Mouse (Mus musculus): Measurements from ENCODE around the gene Hsph1. TPM values are rescaled to one million over a fixed set of nuclear protein-coding genes. Genes with fewer than 3 reads are reported as not detected.
A peak's percentile ranks its signal among the peaks of the same experiment; 100 is the strongest.

Hsph1 gene
- total RNA-seq, 4 experiments from 2014 or later = 43.9 to 80.9 (median 65.3) TPM

DNA sequence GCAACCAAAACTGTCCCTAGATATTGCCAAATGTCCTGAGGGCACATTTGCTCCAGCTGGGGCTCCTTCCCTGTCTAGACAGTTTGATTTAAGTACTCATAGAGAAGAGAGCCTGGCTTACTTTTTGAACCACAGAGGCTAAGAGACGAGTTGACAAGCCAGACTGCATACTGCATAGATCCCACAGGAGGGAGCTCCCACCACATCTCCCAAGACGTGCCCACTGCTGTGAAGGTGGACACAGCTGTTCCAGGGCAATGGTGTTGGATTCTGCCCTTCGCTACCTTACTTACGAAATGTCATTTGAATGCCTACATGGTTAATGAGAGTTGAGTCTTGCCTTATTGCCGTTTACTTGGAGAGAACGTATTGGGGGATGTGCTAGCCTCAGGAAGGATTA, 6.2 kb upstream of the Hsph1 start:
- DNase-seq (ENCODE audit: low spot score) = no peak

DNA sequence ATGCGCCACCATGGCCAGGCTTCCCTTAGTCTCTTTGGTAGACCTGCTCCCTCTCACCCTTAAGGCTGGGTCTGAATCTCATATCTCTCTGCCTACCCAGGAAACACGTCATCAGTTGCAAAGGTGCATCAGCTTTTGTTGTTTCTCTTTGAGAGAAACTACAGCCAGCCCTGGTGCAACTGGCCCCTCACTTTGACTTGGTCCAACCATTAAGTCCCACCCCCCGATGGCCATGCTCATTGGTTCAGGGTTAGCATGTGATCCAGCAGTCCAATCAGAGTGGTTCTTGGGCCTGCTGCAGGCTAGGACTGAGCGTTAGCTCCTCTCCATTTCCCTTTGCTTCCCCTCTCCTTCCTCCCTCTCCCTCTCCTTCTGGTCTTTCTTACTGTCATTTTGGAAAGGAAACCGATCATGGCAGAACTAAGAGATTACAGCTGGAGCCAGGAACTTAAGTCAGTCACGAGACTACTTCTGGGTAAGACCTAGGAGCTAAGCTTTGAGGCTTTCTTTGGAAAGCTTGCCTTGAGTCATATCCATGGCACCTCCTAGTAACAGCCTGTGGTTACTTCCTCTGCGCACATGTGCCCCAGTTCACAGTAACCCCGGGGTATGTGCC, 5.2 kb upstream of the Hsph1 start:
- no peak for DNase-seq (ENCODE audit: low spot score)

DNA sequence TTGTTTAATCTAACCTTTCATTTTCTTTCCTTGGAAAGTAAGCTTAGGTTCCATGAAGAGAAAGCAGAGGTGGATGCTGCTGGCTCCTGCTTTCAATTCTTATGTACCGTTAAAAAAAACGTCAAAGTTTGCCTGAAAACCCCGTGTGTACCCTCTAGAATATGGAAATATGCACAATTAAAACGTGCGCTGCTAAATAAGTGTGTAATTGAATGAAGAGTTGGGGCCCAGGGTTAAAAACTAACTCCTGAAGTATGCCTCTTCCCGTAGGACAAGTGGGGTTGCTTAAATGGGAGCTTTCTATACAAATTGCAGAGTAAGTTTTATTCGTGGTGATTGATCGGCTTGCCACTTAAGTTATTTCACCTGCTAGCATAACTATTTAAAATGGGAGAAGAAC, 1.1 kb upstream of the Hsph1 start:
- no peak for DNase-seq (ENCODE audit: low spot score)

DNA sequence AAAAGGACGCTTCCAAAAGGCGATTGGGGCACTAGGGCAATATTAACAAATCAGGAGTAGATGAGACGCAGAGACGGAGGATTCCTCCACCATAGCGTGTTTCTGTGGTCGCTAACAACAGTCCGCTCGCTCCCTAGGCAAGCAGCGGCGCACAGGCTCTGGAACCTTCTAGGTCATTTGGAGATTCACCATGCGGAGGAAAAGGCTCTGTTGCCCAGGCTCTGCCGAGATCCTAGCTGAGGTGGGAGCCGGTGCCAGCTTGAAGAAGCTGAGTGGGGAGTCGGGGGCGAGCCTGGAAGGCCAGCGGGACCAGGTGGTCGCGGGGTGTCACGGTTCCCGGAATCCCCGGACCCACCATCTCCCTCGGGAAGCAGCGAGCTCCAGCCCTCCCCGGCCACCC, 620 bp downstream of the Hsph1 start:
- peak; percentile 50 for DNase-seq (ENCODE audit: low spot score)

DNA sequence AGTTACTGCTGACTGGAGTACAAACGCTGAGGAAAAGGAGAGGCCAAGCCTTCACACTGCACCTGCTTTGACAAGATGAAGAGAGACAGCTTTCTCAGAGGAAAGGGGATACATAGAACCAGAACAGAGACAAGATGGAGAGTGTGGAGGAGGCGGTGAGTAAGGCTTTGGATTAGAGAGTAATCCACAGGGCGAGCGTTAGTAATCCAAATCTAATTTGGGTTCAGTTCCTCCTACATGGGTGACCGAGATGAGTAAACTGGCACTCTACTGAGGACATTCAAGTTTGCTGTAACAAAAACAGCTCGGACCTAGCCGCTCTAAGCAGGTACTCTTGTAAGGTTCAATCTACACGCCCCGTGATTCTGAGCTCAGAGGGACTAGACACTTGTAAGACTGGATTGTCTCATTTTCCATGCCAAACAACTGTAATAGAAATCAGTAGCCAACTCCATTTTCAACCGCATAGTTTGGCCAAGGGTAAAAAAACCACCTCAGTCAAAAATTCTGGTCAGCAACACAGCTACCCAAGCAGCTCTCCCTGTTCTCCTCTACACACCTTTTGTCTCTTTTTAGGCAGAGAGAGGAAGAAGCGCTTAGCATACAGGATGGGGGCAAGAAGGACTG, 1.7 kb downstream of the Hsph1 start:
- no peak for DNase-seq (ENCODE audit: low spot score)

DNA sequence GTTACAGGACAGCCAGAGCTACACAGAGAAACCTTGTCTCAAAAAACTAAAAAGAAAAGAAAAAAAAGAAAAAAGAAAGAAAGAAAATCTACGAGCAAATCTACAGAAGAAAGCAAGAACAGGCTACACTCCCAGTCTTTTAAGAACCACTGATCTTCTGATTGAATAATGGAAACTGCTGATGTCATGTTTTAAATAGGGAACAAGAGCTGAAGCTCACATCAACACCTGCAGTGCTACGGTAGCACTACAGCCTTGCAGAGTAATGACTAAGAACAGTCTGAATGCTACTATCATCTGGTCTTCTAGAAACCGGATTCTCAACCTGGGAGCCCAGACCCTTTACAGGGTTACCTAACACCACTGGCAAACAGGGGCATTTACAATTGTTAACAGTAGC, 10.6 kb downstream of the Hsph1 start:
- DNase-seq (ENCODE audit: low spot score) = no peak

DNA sequence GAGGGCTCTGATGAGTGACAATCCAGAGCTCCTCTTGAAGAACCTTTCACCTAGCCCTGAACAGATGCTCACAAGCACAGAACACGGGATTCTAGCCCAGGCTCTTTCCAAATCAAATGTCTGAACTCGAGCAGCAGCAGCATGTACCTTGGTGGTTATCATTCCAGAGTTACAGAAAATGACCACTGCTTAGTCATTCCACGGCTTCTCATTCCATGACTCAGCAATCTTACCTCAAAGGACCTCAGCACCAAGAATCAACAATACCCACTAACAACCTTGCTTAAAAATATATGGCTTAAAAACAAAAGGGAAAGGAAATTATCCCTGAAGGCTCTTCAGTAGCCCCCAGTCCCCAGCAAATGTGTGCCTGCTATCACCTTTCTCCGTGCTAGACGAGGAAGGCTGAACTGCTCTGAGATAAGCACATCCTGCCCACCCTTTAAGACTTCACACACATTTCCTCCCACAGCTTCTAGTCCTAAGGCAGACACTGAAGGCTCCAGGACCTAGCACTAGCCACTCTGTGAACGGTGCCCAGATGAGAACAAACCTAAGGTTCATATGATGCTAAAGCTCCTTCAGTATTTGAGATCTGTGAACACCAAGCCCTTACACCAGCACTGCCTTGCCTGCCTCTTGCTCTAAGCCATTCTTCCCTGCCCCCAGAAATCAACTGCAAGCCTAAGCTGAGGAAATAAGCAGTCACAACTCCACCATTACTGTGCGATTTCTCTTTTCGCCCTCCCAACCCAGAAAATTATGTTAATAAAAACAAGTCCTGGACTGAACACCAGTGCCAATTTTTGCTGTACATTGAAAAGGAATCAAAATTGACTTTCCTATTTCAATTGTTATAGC, 12.1 kb downstream of the Hsph1 start:
- DNase-seq (ENCODE audit: low spot score) = no peak

DNA sequence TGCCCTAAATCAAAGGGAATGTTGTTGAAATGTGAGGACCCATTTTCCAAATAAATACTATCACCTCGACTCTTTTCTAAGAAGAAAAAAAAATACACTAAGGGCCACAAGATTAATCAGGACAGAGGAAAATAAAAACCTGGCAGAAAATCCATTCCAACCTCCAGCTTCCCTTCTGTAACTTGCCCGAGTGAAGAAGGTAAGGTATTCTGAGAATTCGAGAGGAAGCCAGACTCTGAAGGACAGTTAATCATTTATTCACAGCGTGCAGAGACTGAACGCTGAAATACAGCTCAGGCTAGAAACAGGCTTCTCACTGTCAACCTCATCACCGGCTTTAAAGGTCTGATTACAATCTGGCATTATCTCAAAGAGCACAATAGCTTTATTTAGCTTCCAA, 13.5 kb downstream of the Hsph1 start:
- no peak for DNase-seq (ENCODE audit: low spot score)

DNA sequence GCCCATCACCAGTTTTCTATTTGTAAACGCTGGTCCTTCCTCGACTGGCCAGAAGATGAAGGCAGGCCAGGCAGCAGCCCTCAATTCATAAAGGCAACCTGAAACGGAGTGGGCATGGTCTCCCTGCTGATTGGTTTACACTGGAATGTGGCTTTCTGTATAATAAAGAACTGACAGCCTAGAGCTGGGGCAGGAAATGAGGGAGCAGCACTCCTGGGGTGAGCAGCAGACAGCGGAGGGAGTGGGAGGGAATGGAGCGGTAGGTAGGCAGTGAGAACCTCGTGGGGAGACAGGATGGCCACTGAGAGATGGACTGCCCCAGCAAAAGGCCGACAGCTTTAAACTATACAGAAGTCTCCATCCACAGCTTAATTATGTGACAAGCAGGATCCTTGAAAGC, 14.0 kb downstream of the Hsph1 start:
- no peak for DNase-seq (ENCODE audit: low spot score)

DNA sequence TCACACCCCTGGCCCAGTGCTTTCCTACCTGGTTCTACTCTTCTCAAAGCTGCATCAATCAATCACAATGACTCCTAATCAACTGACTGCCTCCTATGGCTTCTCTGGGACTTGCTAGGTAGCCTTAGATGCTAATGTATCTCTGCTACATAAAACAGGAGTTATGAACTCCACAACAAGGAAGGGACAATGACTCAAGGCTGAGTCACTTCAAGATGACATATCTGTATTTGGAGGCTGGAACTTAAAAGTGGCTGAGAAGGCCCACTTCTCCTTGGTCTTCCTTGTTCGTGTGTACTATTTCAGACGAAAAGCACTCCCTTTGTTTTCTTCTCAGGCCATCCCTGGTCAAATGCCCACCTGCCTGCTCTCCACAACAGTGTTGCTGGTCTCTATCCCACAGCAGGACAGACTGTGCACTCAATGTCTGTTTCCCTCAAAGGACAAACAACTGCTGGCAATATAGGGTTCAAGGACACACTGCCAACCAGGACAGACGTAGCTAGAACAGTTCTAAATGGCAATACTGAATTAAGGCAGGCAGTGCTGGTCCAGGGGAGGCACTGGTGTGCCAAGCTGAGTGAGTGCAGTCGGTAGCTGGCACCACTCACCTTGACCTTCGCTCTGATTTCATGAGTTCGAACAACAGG, 18.3 kb downstream of the Hsph1 start:
- DNase-seq (ENCODE audit: low spot score) = no peak

DNA sequence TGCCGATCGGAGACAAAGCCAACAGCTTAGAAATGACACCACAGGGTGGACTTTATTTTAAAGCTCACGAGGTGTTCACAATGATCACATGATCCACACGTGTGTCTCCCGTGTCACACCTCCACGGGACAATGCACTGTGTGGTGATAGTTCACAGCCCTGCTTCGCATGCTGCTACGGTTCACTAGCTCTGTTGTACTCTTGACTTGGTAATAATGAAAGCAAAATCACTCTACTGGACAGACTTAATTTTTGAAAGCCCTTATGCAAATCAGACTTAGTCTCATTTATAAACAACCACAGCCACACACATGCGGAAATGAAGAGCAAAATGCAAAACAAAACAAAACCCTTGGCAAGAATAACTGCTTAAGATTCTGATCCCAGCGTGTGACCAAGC, 19.4 kb downstream of the Hsph1 start:
- DNase-seq (ENCODE audit: low spot score) = no peak

DNA sequence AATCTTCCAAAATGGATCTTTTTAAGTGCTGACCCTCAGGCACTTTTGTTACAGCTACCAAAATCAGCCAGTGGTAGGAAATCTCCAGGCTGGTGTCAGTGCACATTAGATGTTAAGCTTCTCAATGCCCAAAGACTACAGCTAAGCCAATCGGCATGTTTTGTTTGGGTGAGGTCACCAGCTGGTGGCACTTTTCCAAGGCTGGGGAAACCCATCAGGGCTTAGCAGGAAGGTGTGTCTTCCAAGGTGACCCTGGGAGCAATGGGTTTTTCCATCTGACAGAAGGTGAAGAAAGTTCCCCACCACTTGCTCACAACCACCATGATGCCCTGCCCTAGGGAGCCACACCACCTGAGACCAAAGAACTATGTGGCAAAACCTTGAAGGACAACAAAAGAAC, 20.0 kb downstream of the Hsph1 start:
- no peak for DNase-seq (ENCODE audit: low spot score)

DNA sequence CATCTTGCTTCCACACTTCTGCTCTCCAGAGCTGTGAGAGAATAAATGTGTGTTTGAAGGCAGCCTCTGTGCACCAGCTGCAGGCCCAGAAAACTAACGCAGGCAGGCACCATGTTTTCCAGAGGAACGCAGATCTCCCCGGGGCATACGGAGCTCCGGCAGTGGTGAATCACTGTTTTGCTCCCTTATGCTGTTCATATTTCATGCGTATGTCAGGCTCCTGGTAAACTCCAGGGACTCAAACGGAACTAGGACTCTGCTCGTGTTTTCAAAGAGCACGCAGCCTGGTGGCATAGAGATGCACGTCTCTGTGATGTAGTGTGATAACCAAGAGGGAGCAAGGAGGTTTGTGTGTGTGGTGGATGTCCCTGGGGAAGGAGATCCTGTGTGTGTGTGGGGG, 23.4 kb downstream of the Hsph1 start:
- DNase-seq (ENCODE audit: low spot score) = no peak

DNA sequence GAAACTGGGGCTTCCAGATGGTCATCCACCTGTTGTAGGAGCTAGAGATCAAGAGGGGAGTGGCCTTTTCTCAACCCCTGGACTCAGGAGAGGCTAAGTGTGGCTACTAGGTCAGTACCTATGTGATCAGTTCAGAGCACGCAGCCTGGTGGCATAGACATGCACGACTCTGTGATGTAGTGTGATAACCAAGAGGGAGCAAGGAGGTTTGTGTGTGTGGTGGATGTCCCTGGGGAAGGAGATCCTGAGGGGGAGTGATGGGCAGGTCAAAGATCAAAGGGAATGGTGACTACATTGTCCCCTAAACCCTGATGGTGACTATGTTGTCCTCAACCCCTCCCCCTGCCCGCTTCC, 24.0 kb downstream of the Hsph1 start:
- no peak for DNase-seq (ENCODE audit: low spot score)

DNA sequence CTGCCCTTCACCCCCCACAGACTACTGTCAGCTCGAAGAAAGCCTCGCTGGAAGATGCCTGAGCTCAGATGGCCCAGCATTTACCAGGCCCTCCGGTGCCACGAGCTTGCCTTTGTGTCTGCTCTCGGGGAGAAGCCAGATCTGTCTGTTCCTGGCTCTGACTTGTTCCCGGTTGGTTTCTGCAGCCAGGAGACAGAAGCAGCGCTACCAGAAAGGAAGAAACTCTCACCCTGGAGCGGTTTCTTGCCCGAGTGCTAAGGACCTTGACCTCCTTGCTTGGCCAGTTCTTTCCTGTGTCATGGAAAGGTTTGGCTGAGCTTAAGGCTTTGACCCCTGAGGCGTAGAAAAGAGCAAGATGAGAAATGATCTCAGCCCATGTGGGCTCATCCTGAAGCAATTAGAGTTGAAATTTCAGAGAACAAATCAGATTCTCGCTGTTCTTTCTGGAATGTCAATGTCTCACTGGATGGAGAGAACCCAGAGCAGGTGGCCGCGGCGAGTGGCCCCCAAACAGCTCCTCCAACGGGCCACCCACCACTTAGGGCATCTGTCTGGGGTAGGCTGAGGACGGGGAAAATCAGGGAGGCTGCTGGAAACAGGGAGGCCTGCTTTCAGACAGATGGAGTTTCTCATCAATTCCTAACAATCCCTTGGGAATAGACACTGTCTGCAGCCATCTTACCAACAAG, 24.6 kb downstream of the Hsph1 start:
- DNase-seq (ENCODE audit: low spot score) = no peak

DNA sequence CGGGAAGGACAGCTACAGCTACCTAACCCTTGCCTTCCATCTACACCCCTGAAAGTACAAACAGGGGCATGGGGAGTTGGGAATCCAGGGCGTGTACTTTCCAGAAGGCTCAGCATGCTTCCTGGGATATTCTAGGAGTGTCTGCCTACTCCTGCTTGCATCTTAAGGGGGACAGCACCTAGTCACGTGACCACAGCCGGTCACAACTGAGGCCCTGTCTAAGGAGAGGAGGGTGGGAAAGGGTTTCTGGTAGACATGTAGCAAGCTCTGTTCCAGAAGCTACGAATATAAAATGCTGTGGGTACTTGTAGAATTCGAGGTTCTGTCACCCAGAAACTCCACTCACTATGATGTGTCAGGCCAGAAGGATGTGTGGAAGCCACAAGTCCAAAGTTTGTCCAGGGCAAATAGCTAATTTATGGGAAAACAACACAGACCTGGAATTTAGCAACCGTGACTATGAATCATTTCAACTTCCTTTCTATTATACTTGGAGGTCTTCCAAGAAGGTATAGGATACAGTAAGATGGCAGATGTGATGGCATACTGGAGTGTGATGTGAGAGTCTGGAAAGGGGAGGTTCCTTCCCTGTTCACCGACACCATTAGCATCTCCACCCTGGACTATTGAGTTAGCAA, 29.0 kb downstream of the Hsph1 start:
- no peak for DNase-seq (ENCODE audit: low spot score)

DNA sequence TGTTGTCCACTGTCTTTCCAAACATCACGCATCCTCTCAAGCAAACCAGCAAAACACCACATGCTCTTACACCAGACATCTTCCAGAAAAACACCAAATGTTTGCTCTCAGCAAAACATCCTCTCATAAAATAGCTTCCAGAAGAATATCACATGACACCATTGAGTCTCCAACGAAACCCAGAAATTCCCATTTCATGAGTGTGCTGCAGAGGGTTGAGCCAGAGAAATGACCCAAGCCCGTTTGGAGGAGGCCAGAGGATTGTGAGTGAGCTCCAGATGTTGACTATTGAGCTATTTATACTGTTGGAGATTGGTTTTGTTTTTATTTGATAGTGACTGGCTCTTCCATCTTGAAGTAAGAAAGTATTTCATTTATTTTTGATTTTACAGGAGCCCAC, 32.9 kb downstream of the Hsph1 start:
- DNase-seq (ENCODE audit: low spot score) = no peak

DNA sequence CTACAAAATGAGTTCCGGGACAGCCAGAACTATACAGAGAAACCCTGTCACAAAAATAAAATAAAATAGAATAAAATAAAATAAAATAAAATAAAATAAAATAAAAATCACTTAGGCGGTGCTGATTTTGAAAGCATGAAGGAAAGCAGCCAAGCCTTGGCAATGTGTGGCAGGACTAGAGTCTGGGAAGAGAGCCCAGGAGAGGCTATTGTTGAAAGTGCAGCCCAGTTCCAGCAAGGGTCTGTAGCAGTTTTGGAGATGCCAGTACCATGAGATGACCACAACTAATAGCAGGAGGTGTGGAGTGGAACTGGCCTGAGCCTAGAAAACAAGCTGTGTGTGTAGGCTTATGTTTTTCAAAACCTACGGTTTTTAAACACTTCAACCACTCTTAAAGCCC, 34.2 kb downstream of the Hsph1 start:
- DNase-seq (ENCODE audit: low spot score) = no peak

DNA sequence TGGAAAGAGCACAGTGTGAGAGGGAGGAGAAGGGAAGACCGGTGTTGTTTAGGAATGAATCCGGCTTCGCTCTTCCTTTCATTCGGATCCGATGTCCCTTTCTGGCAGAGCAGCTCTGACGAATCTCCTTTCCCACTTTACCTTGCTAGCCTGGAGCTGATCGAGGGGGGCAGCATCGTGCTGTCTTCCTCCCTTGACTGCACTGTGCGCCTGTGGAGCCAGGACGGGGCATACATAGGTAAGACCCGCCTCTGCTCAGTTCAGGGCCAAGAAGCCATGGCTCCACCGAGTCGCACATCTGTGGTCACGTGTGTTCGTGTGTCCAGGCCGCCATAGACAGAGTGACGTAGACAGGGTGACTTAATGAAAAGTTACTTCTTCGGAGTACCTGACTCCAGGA, 38.8 kb downstream of the Hsph1 start:
- DNase-seq (ENCODE audit: low spot score) = no peak

DNA sequence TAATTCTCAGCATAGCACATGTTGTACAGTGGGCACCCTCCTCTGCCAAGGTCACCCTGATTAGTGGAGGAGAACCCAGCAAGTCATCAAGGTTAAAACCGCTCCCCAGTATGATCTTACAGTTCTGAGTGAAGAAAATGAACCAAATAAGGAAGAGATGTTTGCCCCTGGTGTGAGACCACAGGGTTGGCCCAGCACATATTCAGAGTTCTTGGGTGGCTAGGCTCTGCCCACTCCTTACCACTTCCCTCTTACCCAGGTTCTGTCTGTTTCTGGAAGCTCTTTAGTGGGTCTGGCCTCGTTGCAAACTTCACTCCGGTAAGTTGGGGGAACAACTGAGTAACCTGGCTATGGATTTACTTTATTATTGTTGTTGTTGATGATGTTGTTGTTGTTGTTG, 42.0 kb downstream of the Hsph1 start:
- DNase-seq (ENCODE audit: low spot score) = no peak

DNA sequence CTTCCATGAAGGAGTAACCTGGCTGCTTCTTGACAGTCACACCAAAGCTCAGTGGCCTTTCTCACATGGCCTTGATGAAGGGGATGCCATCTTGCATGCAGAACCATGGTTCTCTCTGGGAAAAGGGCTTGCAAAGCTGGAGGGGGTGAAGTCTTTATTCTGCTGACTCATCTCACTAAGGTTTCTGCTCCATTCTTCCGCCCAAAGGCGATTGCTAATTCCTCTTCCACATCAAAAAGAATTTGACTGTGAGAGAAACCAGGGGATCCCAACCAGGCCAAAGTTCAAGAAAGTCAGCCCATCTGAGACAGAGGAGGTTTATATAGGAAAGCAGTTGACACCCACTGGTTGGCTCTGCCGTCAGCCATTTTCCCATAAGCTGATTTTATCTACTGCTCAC, 46.2 kb downstream of the Hsph1 start:
- DNase-seq (ENCODE audit: low spot score) = no peak
